Mouse (Mus musculus) adrenal gland, postnatal 25 days (tissue): Measurements from ENCODE around the gene Gmcl1. TPM values are rescaled to one million over a fixed set of nuclear protein-coding genes. Genes with fewer than 3 reads are reported as not detected.

Source experiments
- DNase-seq: peaks from one replicate; pipeline ENCODE4 v3.0.0; 2021; ENCODE audit warnings: mixed read lengths
- total RNA-seq: library from RNA; stranded (reverse); gene quantifications from 2 replicates; pipeline ENCODE4 v1.2.3, GENCODE M21; 2021

The Gmcl1 gene
- total RNA-seq, 1 experiment from 2014 or later: 29.9 TPM

DNA sequence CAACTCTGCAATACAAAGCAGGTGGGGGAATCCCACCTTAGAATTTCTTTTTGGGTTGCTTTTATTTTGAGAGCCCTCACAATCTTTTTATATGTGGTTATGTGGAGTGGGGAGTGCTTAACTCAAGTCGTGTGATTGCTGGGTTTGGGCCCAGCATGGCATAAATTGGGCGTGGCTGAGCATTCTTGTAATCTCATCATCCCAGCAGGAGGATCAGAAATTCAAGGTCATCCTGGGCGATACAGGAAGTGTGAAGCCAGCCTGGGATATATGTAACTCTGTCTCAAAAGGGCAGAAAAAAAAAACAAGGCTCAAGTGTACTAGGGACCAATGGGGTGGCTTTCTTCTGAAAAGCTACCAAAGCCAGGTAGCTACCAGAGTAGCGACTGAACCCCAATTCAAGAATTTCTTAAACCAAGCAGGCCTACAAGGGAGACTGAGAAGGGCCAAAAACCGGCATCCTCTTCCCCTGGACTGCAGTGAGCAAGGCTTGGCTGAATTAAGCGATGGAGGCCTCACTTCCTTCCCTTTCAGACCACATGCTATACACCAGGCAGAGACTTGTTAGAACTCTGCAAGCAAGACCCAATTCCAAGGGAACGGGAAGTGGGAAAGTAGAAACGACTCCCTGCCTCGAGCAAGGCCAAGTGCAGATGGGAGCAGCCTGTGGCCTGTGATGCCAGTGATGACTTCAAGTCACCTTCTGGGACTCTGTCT is 72.9 kb downstream of the Gmcl1 start:
- DNase-seq: no peak

DNA sequence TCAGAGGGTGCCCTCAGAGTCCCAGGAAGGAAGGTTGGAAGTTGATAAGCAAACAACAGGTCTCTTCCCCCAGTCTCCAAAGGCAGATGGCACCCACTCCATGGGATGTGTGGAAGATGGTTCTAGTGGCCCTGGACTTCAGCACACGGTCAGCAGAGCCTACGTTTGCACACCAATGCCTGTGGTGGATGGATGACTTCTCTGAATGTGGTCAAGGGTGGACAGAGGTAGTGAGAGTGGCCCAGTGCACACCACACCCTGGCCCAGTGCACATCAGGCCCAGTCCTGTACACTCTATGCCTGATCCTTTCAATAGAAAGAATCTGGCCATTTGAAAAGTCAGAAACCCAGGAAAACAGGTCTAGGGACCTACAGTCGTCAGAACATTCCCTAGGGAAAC is 74.7 kb downstream of the Gmcl1 start:
- DNase-seq: no peak

DNA sequence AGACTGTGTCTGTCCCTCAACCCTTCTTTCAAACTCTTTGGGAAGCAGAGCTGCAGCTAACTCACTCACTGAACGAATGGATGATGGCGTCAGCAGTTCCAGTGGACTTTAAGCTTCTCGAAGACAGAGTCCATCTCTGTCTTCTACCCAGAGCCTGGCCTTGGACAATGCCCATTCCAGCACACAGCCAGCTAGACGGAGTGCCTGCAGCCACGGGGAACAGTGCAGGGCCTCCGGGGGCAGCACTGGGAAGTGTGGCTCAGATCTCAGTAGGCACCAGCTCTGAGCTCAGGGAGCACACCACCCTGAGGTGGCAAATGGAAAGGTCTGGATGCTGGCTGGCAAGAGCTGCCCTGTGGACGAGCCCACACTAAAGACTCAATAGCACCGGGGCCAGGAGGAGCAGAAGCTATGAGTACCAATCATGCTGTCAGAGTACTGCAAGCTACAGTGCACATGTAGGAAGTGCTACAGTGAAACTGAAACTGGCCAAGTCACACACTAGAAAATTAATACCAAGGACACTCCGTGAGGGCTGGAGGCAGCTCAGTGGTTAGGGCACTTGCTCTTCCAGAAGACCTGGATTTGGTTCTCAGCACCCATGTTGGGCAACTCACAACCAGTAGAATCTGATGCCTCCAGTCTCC is 78.8 kb downstream of the Gmcl1 start:
- no peak for DNase-seq

DNA sequence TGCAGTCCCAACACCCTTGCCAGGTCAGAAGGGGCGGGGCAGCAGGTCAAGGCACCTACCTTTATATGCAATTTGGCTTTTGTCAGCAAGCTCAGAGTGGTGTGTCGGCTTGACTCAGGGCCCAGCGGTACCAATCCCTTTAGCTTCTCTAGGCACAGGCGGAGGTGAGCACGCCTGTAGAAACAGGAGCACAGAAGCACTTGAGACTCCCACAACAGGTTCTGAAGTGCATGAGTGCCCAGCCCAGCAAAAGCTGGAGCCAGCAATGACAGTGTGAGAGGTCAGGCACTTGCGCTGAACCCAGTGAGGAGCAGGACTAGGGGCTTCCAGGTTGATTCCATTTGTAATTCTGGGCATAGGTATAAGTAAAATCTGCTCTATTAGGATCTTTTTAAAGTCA is 80.2 kb downstream of the Gmcl1 start:
- DNase-seq: no peak

DNA sequence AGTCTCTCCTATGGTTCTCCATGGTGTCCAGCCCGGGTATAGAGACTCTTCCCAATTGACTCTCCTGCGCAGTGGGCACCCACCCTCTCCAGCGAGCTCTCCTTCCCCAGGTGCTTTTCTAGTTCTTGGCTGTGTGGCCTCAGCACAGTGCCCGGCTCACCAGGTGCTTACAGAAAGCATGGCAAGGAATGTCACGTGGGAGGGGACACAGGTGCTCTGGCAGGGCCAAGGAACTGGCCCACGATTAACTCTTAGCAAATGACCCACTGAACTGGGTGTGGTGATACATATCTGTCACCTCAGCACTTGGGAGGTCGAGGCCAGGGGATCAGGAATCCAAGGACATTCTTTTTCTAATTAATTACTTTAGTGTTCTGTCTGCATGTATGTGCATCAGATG is 87.0 kb downstream of the Gmcl1 start:
- DNase-seq: no peak

DNA sequence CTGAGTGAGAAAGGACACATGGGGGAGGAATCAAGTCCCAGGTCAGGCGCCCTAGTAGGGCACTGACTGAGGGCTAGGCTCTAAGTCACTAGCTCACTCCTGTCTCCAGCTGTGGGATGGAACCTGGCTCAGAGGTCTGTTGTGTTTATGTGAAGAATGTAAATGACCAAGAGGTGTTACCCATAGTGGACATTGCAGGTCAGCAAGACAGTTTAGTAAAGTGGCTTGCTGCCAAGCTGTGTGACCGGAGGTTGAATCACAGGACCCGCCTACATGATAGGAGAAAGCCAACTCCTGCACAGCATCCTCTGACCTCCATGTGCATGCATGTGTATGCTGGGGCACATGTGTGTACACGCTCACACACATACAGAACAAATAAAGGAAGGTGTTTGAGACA is 87.6 kb downstream of the Gmcl1 start:
- DNase-seq: no peak

DNA sequence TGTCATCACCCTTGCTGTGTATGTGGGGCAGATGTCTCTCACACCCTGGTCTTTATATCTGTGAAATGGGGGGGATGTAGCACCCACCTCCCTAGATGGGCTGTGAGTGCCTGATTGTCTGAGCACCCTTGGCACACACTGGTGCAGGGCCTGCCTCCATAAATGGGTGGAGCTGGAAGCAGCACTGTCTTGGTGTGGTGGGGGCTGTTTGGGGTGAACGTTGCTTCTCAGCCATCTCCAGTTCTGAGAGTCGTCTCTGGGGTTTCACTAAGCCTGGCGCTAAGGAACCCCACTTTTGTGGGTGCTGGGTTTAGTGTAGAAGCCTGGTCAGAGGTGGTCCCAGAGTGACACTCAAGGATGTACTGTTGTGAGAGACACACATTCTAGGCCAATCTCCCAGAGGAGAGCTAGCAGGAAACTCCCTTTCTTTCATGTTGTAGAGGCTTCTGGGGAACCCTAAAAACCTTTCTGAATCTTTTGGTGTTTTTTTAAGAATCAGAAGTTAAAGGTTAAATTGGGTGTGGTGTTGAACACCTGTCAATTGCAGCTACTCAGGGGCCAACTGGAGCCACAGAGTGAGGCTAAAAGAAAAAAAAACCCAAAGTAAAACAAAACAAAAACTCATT is 88.3 kb downstream of the Gmcl1 start:
- DNase-seq: no peak

Other genes starting within 250 kb of the Gmcl1 start
- gene Pcbp1, start 207.1 kb downstream of the Gmcl1 start, total RNA-seq: 296 and 313 TPM in 2 replicates
- gene Asprv1, start 105.2 kb downstream of the Gmcl1 start, total RNA-seq: not detected in 2 replicates
- gene Mxd1, start 64.2 kb downstream of the Gmcl1 start, total RNA-seq: 12.7 and 13.0 TPM in 2 replicates
- gene Snrnp27, start 48.9 kb downstream of the Gmcl1 start, total RNA-seq: 66.3 and 69.1 TPM in 2 replicates
- gene Anxa4, start 60.2 kb upstream of the Gmcl1 start, total RNA-seq: 56.7 and 68.9 TPM in 2 replicates
- 93.8 and 99.7 TPM in 2 replicates for gene Aak1, start 116.1 kb upstream of the Gmcl1 start, total RNA-seq